Mouse (Mus musculus): Measurements from ENCODE around the gene Ccnjl.

DNA sequence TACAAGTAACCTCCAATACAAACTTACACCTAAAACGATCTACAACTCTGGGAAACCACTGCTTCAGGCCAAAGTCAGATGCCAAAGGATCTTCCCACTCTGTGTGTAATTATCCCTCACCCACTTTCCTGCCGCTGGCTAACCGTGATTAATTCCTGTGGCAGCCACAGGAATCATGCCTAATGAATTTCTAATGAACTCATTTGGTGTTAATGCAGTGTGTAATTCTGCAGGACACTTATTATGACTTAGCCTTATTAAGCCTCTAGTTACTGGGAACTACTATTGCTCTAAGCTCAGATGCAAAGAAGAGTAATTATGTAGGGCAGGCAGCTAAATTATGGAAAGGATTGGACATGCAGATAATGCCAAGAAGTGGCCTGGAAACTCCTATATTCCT lies 79.9 kb downstream of the Ccnjl start:
- TF ChIP-seq CTCF (IDR thresholded peaks at IDR 0.05; ENCODE audit: control insufficient read depth, insufficient read depth, low read length) (no peak), POLR2A (IDR thresholded peaks at IDR 0.05; ENCODE audit: borderline replicate concordance, control insufficient read depth, low read depth, low read length) (no peak)
